Mouse (Mus musculus) thymus, adult 2 months (tissue): ENCODE measurements around the gene Dnah5.

Experiments used
- CTCF ChIP-seq: fragments of 200-500 bp; IDR thresholded peaks from 2 replicates; pipeline ENCODE4 v1.5.1; 2012; ENCODE audit warnings: mild to moderate bottlenecking, control low read depth, low read length, moderate library complexity, borderline replicate concordance; ENCODE audit not compliant: control insufficient read depth, poor library complexity, insufficient read depth; ENCODE audit errors: extremely low read depth
- POLR2A ChIP-seq: fragments of 200-500 bp; IDR thresholded peaks from 2 replicates; pipeline ENCODE4 v1.6.1; 2012; ENCODE audit warnings: mild to moderate bottlenecking, low read length, control low read depth, moderate library complexity; ENCODE audit not compliant: control insufficient read depth, poor library complexity, insufficient read depth; ENCODE audit errors: extremely low read depth

- TF ChIP-seq CTCF: no peak
- no peak for TF ChIP-seq POLR2A
Measured at GRCm38 (mm10) chr15:28395481-28395880, 191.9 kb downstream of the Dnah5 start.
